27 mouse cellular contexts compared by ENCODE assay signal in the genomic region with DNA sequence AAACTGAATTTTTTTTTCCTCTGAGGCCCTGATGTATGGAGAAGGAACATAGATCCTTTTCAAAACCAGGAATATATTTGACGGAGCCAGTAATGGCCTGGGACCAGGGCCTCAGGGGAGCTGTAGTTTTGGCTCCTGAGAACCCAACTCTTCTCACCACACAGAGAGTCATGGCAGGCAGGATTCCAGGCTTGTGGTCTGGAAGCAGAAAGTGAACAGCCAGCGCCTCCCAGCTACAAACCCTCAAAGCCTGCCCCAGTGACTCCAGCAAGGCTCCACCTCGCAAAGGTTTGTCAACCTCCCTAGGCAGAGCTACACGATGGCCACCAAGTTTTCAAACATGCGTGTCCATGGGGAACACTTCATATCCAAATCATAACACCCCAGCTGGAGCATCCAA. TPM values are rescaled to one million over a fixed set of nuclear protein-coding genes. Genes with fewer than 3 reads are reported as not detected.
DNase-seq lines count a peak whose midpoint lies in the region; ATAC-seq and TF ChIP-seq lines count a peak whose summit lies in the region.
"Had no signal": no experiment of that assay in that cellular context is flagged by ENCODE, and none has a peak within 500 bp of the region (broad histone marks: within the 10 kb centered on the region; RNA-seq: fewer than 3 reads in every experiment).

No protein-coding gene starts in this region.

- no peak overlapping the region for H3K4me3 ChIP-seq in heart, embryonic 11.5 days (ENCODE audit: low read depth, low read length)
- H3K4me3 ChIP-seq in hindbrain, postnatal 0 days (ENCODE audit: low read length) = no peak overlapping the region
- H3K4me3 ChIP-seq: embryonic facial prominence, embryonic 12.5 days; erythroblast, embryonic 14.5 days; hindbrain, embryonic 12.5 days; hindbrain, embryonic 15.5 days; intestine, embryonic 15.5 days; kidney, embryonic 15.5 days had no signal

- TF ChIP-seq CTCF in hindbrain, postnatal 0 days (IDR thresholded peaks at IDR 0.05; ENCODE audit: low read depth) = no peak

- no peak overlapping the region for H3K9ac ChIP-seq in heart, embryonic 11.5 days (ENCODE audit: low read depth, low read length)
- no peak overlapping the region for H3K9ac ChIP-seq in hindbrain, postnatal 0 days (replicated peaks; ENCODE audit: low read length)
- H3K9ac ChIP-seq: embryonic facial prominence, embryonic 12.5 days; forebrain, postnatal 0 days; hindbrain, embryonic 12.5 days; hindbrain, embryonic 15.5 days; intestine, embryonic 15.5 days; kidney, embryonic 15.5 days had no signal

- H3K4me2 ChIP-seq in heart, embryonic 11.5 days = no peak overlapping the region
- no peak overlapping the region for H3K4me2 ChIP-seq in hindbrain, postnatal 0 days (ENCODE audit: low read depth, low read length)
- H3K4me2 ChIP-seq: embryonic facial prominence, embryonic 12.5 days; hindbrain, embryonic 12.5 days; hindbrain, embryonic 15.5 days; intestine, embryonic 15.5 days; kidney, embryonic 15.5 days had no signal

- WGBS in heart, embryonic 11.5 days (ENCODE audit: insufficient replicate concordance) = 81% methylated on average over 5 of the region's 5 CpGs
- 92% methylated on average over 5 of the region's 5 CpGs for WGBS in hindbrain, postnatal 0 days

- 0 out of 2 replicates have a peak, but pooled peaks cover 4% of the 10 kb centered on the region for H3K4me1 ChIP-seq in heart, embryonic 11.5 days (ENCODE audit: control insufficient read depth, insufficient read depth, low read length)
- H3K4me1 ChIP-seq in hindbrain, postnatal 0 days (ENCODE audit: insufficient read depth, low read length) = no peaks in the 10 kb centered on the region
- H3K4me1 ChIP-seq: embryonic facial prominence, embryonic 12.5 days; hindbrain, embryonic 15.5 days; intestine, embryonic 15.5 days had no signal

- intact Hi-C loops in heart, postnatal 36 days (cut with DNase I) = no loop called here

- ATAC-seq in heart, embryonic 11.5 days (replicated peaks; ENCODE audit: insufficient number of reproducible peaks, low FRiP score, low TSS enrichment) = no peak
- no peak for ATAC-seq in erythroid progenitor cell, adult 5-6 weeks (replicated peaks; ENCODE audit: low FRiP score, poor library complexity, severe bottlenecking)
- no peak for ATAC-seq in hindbrain, postnatal 0 days
- ATAC-seq: forebrain, embryonic 14.5 days; forebrain, postnatal 0 days; intestine, embryonic 15.5 days had no signal

- H3K36me3 ChIP-seq in heart, embryonic 11.5 days (ENCODE audit: control insufficient read depth, insufficient read depth, low read length) = no peaks in the 10 kb centered on the region
- no peaks in the 10 kb centered on the region for H3K36me3 ChIP-seq in hindbrain, postnatal 0 days (ENCODE audit: insufficient read depth, low read length)
- H3K36me3 ChIP-seq: embryonic facial prominence, embryonic 12.5 days; G1E; hindbrain, embryonic 12.5 days; hindbrain, embryonic 15.5 days; intestine, embryonic 15.5 days; kidney, embryonic 15.5 days had no signal

- H3K9me3 ChIP-seq in heart, embryonic 11.5 days (replicated peaks; ENCODE audit: control insufficient read depth, low read length) = no peaks in the 10 kb centered on the region
- H3K9me3 ChIP-seq in hindbrain, postnatal 0 days (ENCODE audit: low read length) = no peaks in the 10 kb centered on the region
- H3K9me3 ChIP-seq: embryonic facial prominence, embryonic 12.5 days; G1E; hindbrain, embryonic 12.5 days; hindbrain, embryonic 15.5 days; intestine, embryonic 15.5 days; kidney, embryonic 15.5 days had no signal

- DNase-seq in heart, adult 11 months = peak; percentile 91
- DNase-seq in heart, adult 9 months (ENCODE audit: low spot score in 2 of 2) = peak; percentile 6 to 15
- no peak for DNase-seq in heart, postnatal 36 days
- DNase-seq in 3T3-L1 (ENCODE audit: low read depth, low spot score) (peak; percentile 63), adipocyte (ENCODE audit: low spot score) (peak; percentile 29)
- DNase-seq in hindbrain, postnatal 0 days (ENCODE audit: low spot score) = no peak
- DNase-seq: adrenal gland, adult 8-10 months; adrenal gland, postnatal 25 days; B cell, adult 2 months; cerebellum, adult 11-12 months; cerebellum, adult 9-10 months; cerebellum, postnatal 14 days; forebrain, postnatal 0 days; gastrocnemius, postnatal 25 days; kidney, adult 11 months; kidney, adult 8-10 months had no signal

- H3K27me3 ChIP-seq in heart, embryonic 11.5 days (ENCODE audit: control insufficient read depth, insufficient read depth, low read length) = no peaks in the 10 kb centered on the region
- no peaks in the 10 kb centered on the region for H3K27me3 ChIP-seq in hindbrain, postnatal 0 days (ENCODE audit: insufficient read depth, low read length)
- H3K27me3 ChIP-seq: CH12.LX; embryonic facial prominence, embryonic 12.5 days; hindbrain, embryonic 12.5 days; hindbrain, embryonic 15.5 days; intestine, embryonic 15.5 days; kidney, embryonic 15.5 days had no signal

- H3K27ac ChIP-seq in heart, embryonic 11.5 days (ENCODE audit: low read depth, low read length) = no peak overlapping the region
- H3K27ac ChIP-seq in hindbrain, postnatal 0 days = no peak overlapping the region
- H3K27ac ChIP-seq: embryonic facial prominence, embryonic 12.5 days; hindbrain, embryonic 12.5 days; hindbrain, embryonic 15.5 days; intestine, embryonic 15.5 days; kidney, embryonic 15.5 days had no signal

RNA-seq across cellular contexts. Expression of gene Rab23, which starts 7.7 kb away (rescaled TPM):
- 14.2 and 14.4 TPM in 2 replicates for polyA plus RNA-seq in heart, embryonic 11.5 days (2014; fragmentation: Nextera tagmentation; extraction: Ambion mirVana)
- total RNA-seq in heart, postnatal 36 days (2021) = 1 to 10 TPM; 6.2 to 6.3 TPM
- 1.7 and 3.6 TPM in 2 replicates for total RNA-seq in erythroid progenitor cell, adult 5-6 weeks (2015; ENCODE audit: low replicate concordance)
- 4.0 and 8.9 TPM in 2 replicates for total RNA-seq in erythroid progenitor cell, adult 5-6 weeks (2017; ENCODE audit: low replicate concordance)
- 9.0 and 11.6 TPM in 2 replicates for total RNA-seq in hindbrain, postnatal 0 days (2014; rRNA removed)
- 24.9 and 26.1 TPM in 2 replicates for polyA plus RNA-seq in hindbrain, postnatal 0 days (2015; fragmentation: Nextera tagmentation; extraction: Ambion mirVana)
- polyA plus RNA-seq: G1E had no signal

RNA-seq across cellular contexts. Expression of gene Prim2, which starts 42.4 kb away (rescaled TPM):
- 25.5 and 27.8 TPM in 2 replicates for polyA plus RNA-seq in heart, embryonic 11.5 days (2014; fragmentation: Nextera tagmentation; extraction: Ambion mirVana)
- 1 to 10 TPM; 2.4 TPM for total RNA-seq in heart, postnatal 36 days (2021)
- 62.5 and 83.6 TPM in 2 replicates for total RNA-seq in erythroid progenitor cell, adult 5-6 weeks (2015; ENCODE audit: low replicate concordance)
- total RNA-seq in erythroid progenitor cell, adult 5-6 weeks (2017; ENCODE audit: low replicate concordance) = 84.2 and 84.9 TPM in 2 replicates
- total RNA-seq in hindbrain, postnatal 0 days (2014; rRNA removed) = 18.8 and 19.0 TPM in 2 replicates
- polyA plus RNA-seq in hindbrain, postnatal 0 days (2015; fragmentation: Nextera tagmentation; extraction: Ambion mirVana) = 17.9 and 18.6 TPM in 2 replicates

RNA-seq across cellular contexts. Expression of gene Bag2, which starts 45.6 kb away (rescaled TPM):
- 96.4 and 99.9 TPM in 2 replicates for polyA plus RNA-seq in heart, embryonic 11.5 days (2014; fragmentation: Nextera tagmentation; extraction: Ambion mirVana)
- total RNA-seq in heart, postnatal 36 days (2021) = 10 to 100 TPM; 32.7 to 33.2 TPM
- total RNA-seq in erythroid progenitor cell, adult 5-6 weeks (2015; ENCODE audit: low replicate concordance) = 25.9 and 37.7 TPM in 2 replicates
- total RNA-seq in erythroid progenitor cell, adult 5-6 weeks (2017; ENCODE audit: low replicate concordance) = 33.9 and 59.6 TPM in 2 replicates
- total RNA-seq in hindbrain, postnatal 0 days (2014; rRNA removed) = 31.8 and 34.9 TPM in 2 replicates
- polyA plus RNA-seq in hindbrain, postnatal 0 days (2015; fragmentation: Nextera tagmentation; extraction: Ambion mirVana) = 26.6 and 27.8 TPM in 2 replicates

Comparison
In these comparisons a context has a peak if more than half of its experiments do, and no peak if none do; other contexts are left out.
1. DNase-seq: peak in heart, adult 11 months (single experiment), heart, adult 9 months (2 of 2), 3T3-L1 (single experiment) and adipocyte (single experiment); none in heart, postnatal 36 days (0 of 2) and hindbrain, postnatal 0 days (single experiment).